Mouse (Mus musculus): ENCODE measurements around the gene Avp. TPM values are rescaled to one million over a fixed set of nuclear protein-coding genes. Genes with fewer than 3 reads are reported as not detected.

Gene Avp
- total and polyA plus RNA-seq, 2 experiments from 2014 or later = 12.2 to 317 TPM

DNA sequence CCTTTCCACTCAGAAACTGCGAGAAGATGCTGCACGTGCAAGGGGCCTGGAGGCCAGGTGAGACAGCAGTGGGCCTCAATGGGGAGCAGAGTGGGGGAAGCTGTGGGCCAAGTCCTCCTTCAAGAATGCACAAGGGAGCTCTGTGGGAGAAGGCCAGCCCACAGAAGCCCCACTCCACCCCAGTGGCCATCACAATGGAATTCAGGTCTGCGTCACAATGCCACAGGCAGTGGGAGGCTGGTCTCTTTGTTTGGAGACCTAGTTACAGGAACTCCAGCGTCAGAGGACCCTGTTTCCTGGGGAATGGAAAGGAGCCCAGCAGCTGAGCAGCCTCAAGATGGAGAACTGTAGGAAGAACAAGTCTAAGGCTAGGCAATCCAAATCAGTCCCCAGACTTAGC is 6.8 kb upstream of the Avp start:
- H3K36me3 ChIP-seq (ENCODE audit: insufficient read depth, low read length) = peaks cover 20% of the 10 kb centered on the region
- DNase-seq (ENCODE audit: low spot score) = no peak

DNA sequence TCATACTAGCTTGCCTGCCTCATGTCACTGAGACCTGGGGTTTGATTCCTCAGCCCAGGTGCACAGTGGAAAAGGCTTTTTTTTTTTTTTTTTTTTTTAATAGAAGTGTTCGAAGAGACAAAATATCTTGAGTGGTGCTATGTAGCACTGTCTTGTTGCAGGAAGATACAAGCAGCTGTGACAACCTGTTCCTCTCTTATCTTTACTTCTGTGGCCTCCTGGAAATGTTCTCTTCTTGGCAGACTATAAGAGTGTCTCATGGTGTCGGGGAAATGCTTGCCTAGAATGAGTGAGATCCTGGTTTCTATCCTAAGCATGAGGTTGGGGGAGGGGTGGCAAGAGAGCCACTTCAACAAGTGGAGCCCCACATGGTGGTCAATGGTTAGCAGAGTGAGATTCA is 6.0 kb upstream of the Avp start:
- H3K36me3 ChIP-seq (ENCODE audit: insufficient read depth, low read length) = peaks cover 19% of the 10 kb centered on the region
- H3K9me3 ChIP-seq (ENCODE audit: low read length) = no peaks in the 10 kb centered on the region
- H3K27ac ChIP-seq (ENCODE audit: low read depth, low read length) = no peak overlapping the region
- no peak overlapping the region for H3K9ac ChIP-seq (replicated peaks; ENCODE audit: low read length, poor library complexity, severe bottlenecking)
- no peaks in the 10 kb centered on the region for H3K4me1 ChIP-seq (ENCODE audit: insufficient read depth, low read length)
- ATAC-seq (ENCODE audit: low FRiP score) = no peak
- H3K27me3 ChIP-seq (ENCODE audit: insufficient read depth, low read length) = no peaks in the 10 kb centered on the region
- H3K4me2 ChIP-seq (ENCODE audit: low read depth, low read length, poor library complexity, severe bottlenecking) = no peak overlapping the region
- no peak for DNase-seq (ENCODE audit: low spot score)
- no peak for TF ChIP-seq CTCF (IDR thresholded peaks at IDR 0.05)
- no peak overlapping the region for H3K4me3 ChIP-seq (ENCODE audit: low read depth, low read length)
- 84% methylated on average over 2 of the region's 2 CpGs for WGBS

More for the DNA sequence above, 6.8 kb upstream of the Avp start:
- Histone ChIP-seq H3K4me1 (ENCODE audit: insufficient read depth, low read length) (no peaks in the 10 kb centered on the region), H3K4me3 (ENCODE audit: low read depth, low read length) (no peak overlapping the region), H3K27me3 (ENCODE audit: insufficient read depth, low read length) (no peaks in the 10 kb centered on the region), H3K9me3 (ENCODE audit: low read length) (no peaks in the 10 kb centered on the region), H3K27ac (ENCODE audit: low read depth, low read length) (no peak overlapping the region), H3K4me2 (ENCODE audit: low read depth, low read length, poor library complexity, severe bottlenecking) (no peak overlapping the region), H3K9ac (replicated peaks; ENCODE audit: low read length, poor library complexity, severe bottlenecking) (no peak overlapping the region)
- TF ChIP-seq CTCF (IDR thresholded peaks at IDR 0.05) = no peak
- ATAC-seq (ENCODE audit: low FRiP score) = no peak
- WGBS = 54% methylated on average over 4 of the region's 4 CpGs

DNA sequence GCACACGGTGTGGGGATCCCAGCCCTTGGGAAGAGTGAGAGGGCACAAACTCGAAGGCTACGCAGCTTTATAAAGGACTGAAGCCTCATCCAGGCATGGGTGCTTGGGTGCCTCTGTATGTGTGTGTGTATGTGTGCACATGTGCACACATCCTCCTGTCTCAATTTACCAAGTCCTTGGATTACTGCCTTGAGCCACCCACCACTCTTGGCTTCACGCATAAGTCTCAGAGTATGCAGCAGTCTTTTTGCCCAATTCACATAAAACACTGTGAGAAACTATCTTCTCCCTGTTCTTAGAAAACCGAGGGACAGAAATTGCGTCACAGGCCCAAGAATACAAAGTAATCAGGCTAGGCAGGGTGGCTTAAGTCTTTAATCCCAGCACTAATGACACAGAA is 3.7 kb upstream of the Avp start:
- no peak for DNase-seq (ENCODE audit: low spot score)

DNA sequence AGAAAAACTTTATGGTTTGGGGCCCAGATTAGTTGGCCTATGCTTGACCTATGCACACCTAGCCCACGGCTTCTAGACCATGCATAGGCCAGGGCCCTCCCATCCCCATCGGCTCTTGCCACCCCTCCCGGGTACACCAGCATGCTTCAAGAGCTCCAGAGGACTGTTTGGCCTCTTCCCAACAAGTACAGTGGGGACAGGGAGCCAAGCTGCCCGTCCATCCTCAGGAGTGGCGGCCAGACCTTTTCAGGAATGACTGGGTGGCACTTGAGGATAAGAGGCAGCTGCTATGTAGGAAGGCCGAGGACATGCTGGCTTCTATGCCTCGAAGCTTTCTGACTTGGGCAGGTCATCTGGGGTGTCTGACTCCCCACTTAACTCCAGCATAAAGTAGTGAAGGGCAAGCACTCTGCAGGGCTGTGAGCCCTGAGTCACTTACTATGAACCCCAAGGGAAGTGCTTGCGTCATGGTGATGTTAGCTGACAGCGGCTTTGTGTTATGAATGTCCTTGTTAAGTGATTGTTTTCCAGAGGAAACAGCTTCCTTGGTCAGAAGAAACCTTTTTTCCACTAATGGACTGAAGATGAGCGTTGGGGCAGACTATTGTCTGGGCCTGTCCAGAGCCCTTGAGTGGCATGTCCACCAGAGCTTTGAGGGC is 1.7 kb upstream of the Avp start:
- 0 out of 2 replicates have a peak, but pooled peaks cover 11% of the 10 kb centered on the region for H3K4me1 ChIP-seq (ENCODE audit: insufficient read depth, low read length)
- ATAC-seq (ENCODE audit: low FRiP score) (no peak), DNase-seq (ENCODE audit: low spot score) (no peak)
- H3K27ac ChIP-seq (ENCODE audit: low read depth, low read length) = no peak overlapping the region
- H3K4me2 ChIP-seq (ENCODE audit: low read depth, low read length, poor library complexity, severe bottlenecking) = no peak overlapping the region
- 78% methylated on average over 10 of the region's 10 CpGs for WGBS
- TF ChIP-seq CTCF (IDR thresholded peaks at IDR 0.05) = no peak
- H3K9me3 ChIP-seq (ENCODE audit: low read length) = no peaks in the 10 kb centered on the region
- peaks cover 37% of the 10 kb centered on the region for H3K27me3 ChIP-seq (ENCODE audit: insufficient read depth, low read length)
- H3K4me3 ChIP-seq (ENCODE audit: low read depth, low read length) = no peak overlapping the region
- no peaks in the 10 kb centered on the region for H3K36me3 ChIP-seq (ENCODE audit: insufficient read depth, low read length)
- no peak overlapping the region for H3K9ac ChIP-seq (replicated peaks; ENCODE audit: low read length, poor library complexity, severe bottlenecking)

More for the DNA sequence above, 3.7 kb upstream of the Avp start:
- WGBS = 89% methylated on average over 6 of the region's 6 CpGs
- peaks cover 18% of the 10 kb centered on the region for H3K27me3 ChIP-seq (ENCODE audit: insufficient read depth, low read length)
- H3K9me3 ChIP-seq (ENCODE audit: low read length) = no peaks in the 10 kb centered on the region
- no peaks in the 10 kb centered on the region for H3K4me1 ChIP-seq (ENCODE audit: insufficient read depth, low read length)
- TF ChIP-seq CTCF (IDR thresholded peaks at IDR 0.05) = no peak
- H3K4me2 ChIP-seq (ENCODE audit: low read depth, low read length, poor library complexity, severe bottlenecking) = no peak overlapping the region
- H3K4me3 ChIP-seq (ENCODE audit: low read depth, low read length) = no peak overlapping the region
- H3K36me3 ChIP-seq (ENCODE audit: insufficient read depth, low read length) = peaks cover 10% of the 10 kb centered on the region
- ATAC-seq (ENCODE audit: low FRiP score) = no peak
- H3K9ac ChIP-seq (replicated peaks; ENCODE audit: low read length, poor library complexity, severe bottlenecking) = no peak overlapping the region
- H3K27ac ChIP-seq (ENCODE audit: low read depth, low read length) = no peak overlapping the region

DNA sequence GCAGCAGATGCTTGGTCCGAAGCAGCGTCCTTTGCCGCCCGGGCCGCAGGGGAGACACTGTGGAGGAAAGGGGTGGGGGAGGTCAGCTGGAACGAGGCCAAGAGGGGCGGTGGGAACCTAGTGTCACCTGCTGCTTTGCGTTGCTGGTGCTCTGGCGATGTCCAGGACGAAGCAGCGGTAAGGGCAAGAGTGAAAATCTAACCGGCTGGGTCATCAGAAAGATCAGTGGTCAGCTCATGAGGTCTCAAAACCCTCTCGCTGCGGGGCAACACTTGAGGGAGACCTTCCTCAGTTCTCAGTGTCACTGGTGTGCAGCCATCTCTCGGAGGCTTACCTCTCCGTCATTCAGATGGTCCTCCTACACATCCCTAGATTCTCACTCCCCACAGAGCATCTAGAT is 1.2 kb downstream of the Avp start:
- no peak for TF ChIP-seq CTCF (IDR thresholded peaks at IDR 0.05)
- H3K27ac ChIP-seq (ENCODE audit: low read depth, low read length) = no peak overlapping the region
- ATAC-seq (ENCODE audit: low FRiP score) (no peak), DNase-seq (ENCODE audit: low spot score) (no peak)
- H3K9me3 ChIP-seq (ENCODE audit: low read length) = no peaks in the 10 kb centered on the region
- H3K4me1 ChIP-seq (ENCODE audit: insufficient read depth, low read length) = 0 out of 2 replicates have a peak, but pooled peaks cover 13% of the 10 kb centered on the region
- WGBS = under 1% methylated on average over 16 of the region's 16 CpGs
- H3K27me3 ChIP-seq (ENCODE audit: insufficient read depth, low read length) = peaks cover 60% of the 10 kb centered on the region
- peak overlapping the region; percentile 28 for H3K4me3 ChIP-seq (ENCODE audit: low read depth, low read length)
- peak overlapping the region; percentile 48 for H3K4me2 ChIP-seq (ENCODE audit: low read depth, low read length, poor library complexity, severe bottlenecking)
- 0 out of 2 replicates have a peak overlapping the region, but pooled peaks have one; percentile 33 for H3K9ac ChIP-seq (replicated peaks; ENCODE audit: low read length, poor library complexity, severe bottlenecking)
- H3K36me3 ChIP-seq (ENCODE audit: insufficient read depth, low read length) = no peaks in the 10 kb centered on the region

DNA sequence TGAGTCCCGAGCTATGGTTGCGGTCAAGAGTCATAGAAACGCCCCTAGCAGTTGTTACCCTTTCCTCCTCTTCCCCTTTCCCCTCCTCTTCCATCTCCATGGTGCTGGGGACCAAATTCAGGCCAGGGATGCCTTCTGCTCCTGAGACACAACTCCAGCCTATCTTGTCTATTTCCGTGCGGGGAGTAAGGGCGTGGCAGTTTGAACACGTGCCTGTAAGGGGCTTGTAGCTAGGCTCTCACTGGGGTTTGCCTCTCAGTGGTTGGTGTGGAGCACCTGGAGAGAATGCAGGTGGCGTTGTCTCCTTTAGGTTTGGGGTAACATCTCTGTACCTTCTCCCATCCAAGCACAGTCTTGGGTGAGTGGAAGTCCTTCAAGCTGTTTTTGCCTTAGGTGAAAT is 2.6 kb downstream of the Avp start:
- Histone ChIP-seq H3K36me3 (ENCODE audit: insufficient read depth, low read length) (no peaks in the 10 kb centered on the region), H3K9me3 (ENCODE audit: low read length) (no peaks in the 10 kb centered on the region), H3K4me2 (ENCODE audit: low read depth, low read length, poor library complexity, severe bottlenecking) (no peak overlapping the region)

More for the DNA sequence above, 2.6 kb downstream of the Avp start:
- 0 out of 2 replicates have a peak, but pooled peaks cover 13% of the 10 kb centered on the region for H3K4me1 ChIP-seq (ENCODE audit: insufficient read depth, low read length)
- ATAC-seq (ENCODE audit: low FRiP score) (no peak), DNase-seq (ENCODE audit: low spot score) (no peak)
- H3K4me3 ChIP-seq (ENCODE audit: low read depth, low read length) = no peak overlapping the region
- peaks cover 68% of the 10 kb centered on the region for H3K27me3 ChIP-seq (ENCODE audit: insufficient read depth, low read length)
- 7% methylated on average over 8 of the region's 8 CpGs for WGBS
- H3K9ac ChIP-seq (replicated peaks; ENCODE audit: low read length, poor library complexity, severe bottlenecking) = no peak overlapping the region
- no peak overlapping the region for H3K27ac ChIP-seq (ENCODE audit: low read depth, low read length)
- TF ChIP-seq CTCF (IDR thresholded peaks at IDR 0.05) = no peak

Measured in midbrain, postnatal 0 days (tissue).